Mouse (Mus musculus) kidney, embryonic 14.5 days (tissue): ENCODE measurements around the gene Ccdc80. TPM values are rescaled to one million over a fixed set of nuclear protein-coding genes. Genes with fewer than 3 reads are reported as not detected.

ENCODE experiments used
- ATAC-seq: fragments of 200-750 bp; cut with Nextera tagmentation; 2 replicates; pipeline ENCODE4 v1.8.0; 2017; ENCODE audit warnings: moderate number of reproducible peaks, mild to moderate bottlenecking, moderate TSS enrichment, moderate library complexity; ENCODE audit not compliant: low FRiP score, low TSS enrichment
- H3K27ac ChIP-seq: fragments of 300-500 bp; sonication (generic); 2 replicates; pipeline ENCODE4 v1.5.1; 2014; ENCODE audit warnings: low read depth, mild to moderate bottlenecking, low read length, moderate library complexity, mixed read lengths
- H3K27me3 ChIP-seq: fragments of 300-500 bp; sonication (generic); 2 replicates; pipeline ENCODE4 v1.6.1; 2014; ENCODE audit warnings: mild to moderate bottlenecking, low read length; ENCODE audit not compliant: control insufficient read depth, insufficient read depth
- H3K36me3 ChIP-seq: fragments of 300-500 bp; sonication (generic); 2 replicates; pipeline ENCODE4 v1.6.1; 2014; ENCODE audit warnings: low read length, mixed read lengths; ENCODE audit not compliant: control insufficient read depth, insufficient read depth
- H3K4me1 ChIP-seq: fragments of 300-500 bp; sonication (generic); 2 replicates; pipeline ENCODE4 v1.6.1; 2014; ENCODE audit warnings: low read length, mixed read lengths; ENCODE audit not compliant: control insufficient read depth, insufficient read depth
- H3K4me2 ChIP-seq: fragments of 300-500 bp; sonication (generic); replicated peaks from 2 replicates; pipeline ENCODE4 v1.6.1; 2014; ENCODE audit warnings: low read depth, mild to moderate bottlenecking, low read length
- H3K4me3 ChIP-seq: fragments of 300-500 bp; sonication (generic); 2 replicates; pipeline ENCODE4 v1.5.1; 2014; ENCODE audit warnings: mild to moderate bottlenecking, low read length
- H3K9ac ChIP-seq: fragments of 300-500 bp; sonication (generic); 2 replicates; pipeline ENCODE4 v1.6.1; 2014; ENCODE audit warnings: low read depth, mild to moderate bottlenecking, low read length, moderate library complexity
- H3K9me3 ChIP-seq: fragments of 300-500 bp; sonication (generic); 2 replicates; pipeline ENCODE4 v1.6.1; 2016; ENCODE audit warnings: low read length; ENCODE audit not compliant: control insufficient read depth
- WGBS: fragments of 180-500 bp; shearing (Covaris S2); extraction: QIAGEN DNeasy Blood & Tissue Kit; methylation state at CpG from one replicate; pipeline ENCODE4 v1.1.7; 2014; 5-methylcytosine and 5-hydroxymethylcytosine counted together
- polyA plus RNA-seq: library from polyadenylated mRNA; unstranded; fragments of >200 nt; fragmentation: Nextera tagmentation; extraction: Ambion mirVana; gene quantifications from 2 replicates; pipeline ENCODE4 v1.2.1, GENCODE M21; 2014

The Ccdc80 gene
- polyA plus RNA-seq, 1 experiment from 2014 or later: 78.5 TPM

- no peaks in the 10 kb centered on the region for H3K36me3 ChIP-seq
- no peak overlapping the region for H3K4me2 ChIP-seq
- no peaks in the 10 kb centered on the region for H3K9me3 ChIP-seq
- H3K4me1 ChIP-seq: peaks cover 28% of the 10 kb centered on the region
- WGBS: 42% methylated on average over 3 of the region's 3 CpGs
- H3K27ac ChIP-seq: no peak overlapping the region
- no peak overlapping the region for H3K4me3 ChIP-seq
- no peak for ATAC-seq
- H3K27me3 ChIP-seq: no peaks in the 10 kb centered on the region
- no peak overlapping the region for H3K9ac ChIP-seq
Observed at GRCm38 (mm10) chr16:45100892-45101291, 7.7 kb downstream of the Ccdc80 start.

GRCm38 (mm10) chr16:45104993-45105392, 11.8 kb downstream of the Ccdc80 start:
- ATAC-seq: no peak
- Histone ChIP-seq H3K4me1 (peaks cover 7% of the 10 kb centered on the region; the same call in 1 of the 2 replicates), H3K27me3 (no peaks in the 10 kb centered on the region), H3K4me3 (no peak overlapping the region), H3K4me2 (no peak overlapping the region), H3K9ac (no peak overlapping the region), H3K27ac (no peak overlapping the region), H3K36me3 (no peaks in the 10 kb centered on the region), H3K9me3 (no peaks in the 10 kb centered on the region)
- WGBS: 38% methylated on average over 3 of the region's 3 CpGs

- Histone ChIP-seq H3K4me2 (no peak overlapping the region), H3K9ac (no peak overlapping the region), H3K27me3 (no peaks in the 10 kb centered on the region), H3K36me3 (0 out of 2 replicates have a peak, but pooled peaks cover 5% of the 10 kb centered on the region), H3K27ac (no peak overlapping the region), H3K4me3 (no peak overlapping the region), H3K4me1 (no peaks in the 10 kb centered on the region), H3K9me3 (no peaks in the 10 kb centered on the region)
- 69% methylated on average over 5 of the region's 5 CpGs for WGBS
- ATAC-seq: no peak
Observed at GRCm38 (mm10) chr16:45108203-45108878, 15.1 kb downstream of the Ccdc80 start.

GRCm38 (mm10) chr16:45110498-45110897, 17.3 kb downstream of the Ccdc80 start:
- Histone ChIP-seq H3K4me1 (no peaks in the 10 kb centered on the region), H3K9ac (no peak overlapping the region), H3K27ac (no peak overlapping the region), H3K36me3 (0 out of 2 replicates have a peak, but pooled peaks cover 6% of the 10 kb centered on the region), H3K4me2 (no peak overlapping the region), H3K9me3 (no peaks in the 10 kb centered on the region), H3K4me3 (no peak overlapping the region), H3K27me3 (no peaks in the 10 kb centered on the region)
- 64% methylated on average over 4 of the region's 4 CpGs for WGBS
- ATAC-seq: 0 out of 2 replicates have a peak, but pooled peaks have one; percentile 35

GRCm38 (mm10) chr16:45117200-45117599, 24.0 kb downstream of the Ccdc80 start:
- Histone ChIP-seq H3K4me1 (no peaks in the 10 kb centered on the region), H3K27me3 (no peaks in the 10 kb centered on the region), H3K9ac (no peak overlapping the region), H3K4me3 (no peak overlapping the region), H3K9me3 (no peaks in the 10 kb centered on the region), H3K4me2 (no peak overlapping the region), H3K27ac (no peak overlapping the region), H3K36me3 (peaks cover 12% of the 10 kb centered on the region; the same call in 1 of the 2 replicates)
- 92% methylated on average over 3 of the region's 3 CpGs for WGBS
- ATAC-seq: no peak

GRCm38 (mm10) chr16:45118760-45119159, 25.6 kb downstream of the Ccdc80 start:
- Histone ChIP-seq H3K27ac (no peak overlapping the region), H3K9me3 (no peaks in the 10 kb centered on the region), H3K4me2 (no peak overlapping the region), H3K27me3 (no peaks in the 10 kb centered on the region), H3K4me3 (no peak overlapping the region), H3K4me1 (no peaks in the 10 kb centered on the region), H3K36me3 (peaks cover 9% of the 10 kb centered on the region; the same call in 1 of the 2 replicates), H3K9ac (no peak overlapping the region)
- no peak for ATAC-seq
- WGBS: 77% methylated on average over 3 of the region's 3 CpGs

- WGBS: 66% methylated on average over 5 of the region's 5 CpGs
- Histone ChIP-seq H3K4me2 (no peak overlapping the region), H3K27me3 (no peaks in the 10 kb centered on the region), H3K36me3 (peaks cover 9% of the 10 kb centered on the region; the same call in 1 of the 2 replicates), H3K9ac (no peak overlapping the region), H3K27ac (no peak overlapping the region; the same call in 1 of the 2 replicates), H3K9me3 (no peaks in the 10 kb centered on the region), H3K4me1 (no peaks in the 10 kb centered on the region), H3K4me3 (no peak overlapping the region)
- ATAC-seq: peak; percentile 64; the same call in 1 of the 2 replicates
Observed at GRCm38 (mm10) chr16:45120844-45121425, 27.7 kb downstream of the Ccdc80 start.

- H3K4me3 ChIP-seq: no peak overlapping the region
- no peak overlapping the region for H3K27ac ChIP-seq
- H3K4me1 ChIP-seq: no peaks in the 10 kb centered on the region
- H3K9ac ChIP-seq: no peak overlapping the region
- no peak overlapping the region for H3K4me2 ChIP-seq
- no peak for ATAC-seq
- no peaks in the 10 kb centered on the region for H3K9me3 ChIP-seq
- no peaks in the 10 kb centered on the region for H3K27me3 ChIP-seq
- H3K36me3 ChIP-seq: peaks cover 10% of the 10 kb centered on the region; the same call in 1 of the 2 replicates
- 66% methylated on average over 5 of the region's 5 CpGs for WGBS
Observed at GRCm38 (mm10) chr16:45122571-45122970, 29.4 kb downstream of the Ccdc80 start.
